Mouse (Mus musculus) liver, embryonic 12.5 days (tissue): ENCODE measurements around the gene Pcdh10. TPM values are rescaled to one million over a fixed set of nuclear protein-coding genes. Genes with fewer than 3 reads are reported as not detected.

ENCODE experiments used
- ATAC-seq: fragments of 200-750 bp; cut with Nextera tagmentation; 2 replicates; pipeline ENCODE4 v1.8.0; 2017; ENCODE audit warnings: moderate number of reproducible peaks, mild to moderate bottlenecking, moderate library complexity
- H3K27ac ChIP-seq: fragments of 300-500 bp; sonication (generic); 2 replicates; pipeline ENCODE4 v1.5.1; 2016; ENCODE audit warnings: mild to moderate bottlenecking
- H3K27me3 ChIP-seq: fragments of 300-500 bp; sonication (generic); replicated peaks from 2 replicates; pipeline ENCODE4 v1.6.1; 2016; ENCODE audit warnings: mild to moderate bottlenecking, moderate library complexity
- H3K36me3 ChIP-seq: fragments of 300-500 bp; sonication (generic); 2 replicates; pipeline ENCODE4 v1.6.1; 2016; ENCODE audit warnings: mild to moderate bottlenecking, moderate library complexity
- H3K4me1 ChIP-seq: fragments of 300-500 bp; sonication (generic); 2 replicates; pipeline ENCODE4 v1.6.1; 2016
- H3K4me2 ChIP-seq: fragments of 300-500 bp; sonication (generic); 2 replicates; pipeline ENCODE4 v1.6.1; 2016; ENCODE audit warnings: mild to moderate bottlenecking, moderate library complexity
- H3K4me3 ChIP-seq: fragments of 300-500 bp; sonication (generic); 2 replicates; pipeline ENCODE4 v1.5.1; 2016; ENCODE audit warnings: mild to moderate bottlenecking, moderate library complexity
- H3K9ac ChIP-seq: fragments of 300-500 bp; sonication (generic); 2 replicates; pipeline ENCODE4 v1.6.1; 2016; ENCODE audit warnings: mild to moderate bottlenecking, moderate library complexity
- H3K9me3 ChIP-seq: fragments of 300-500 bp; sonication (generic); replicated peaks from 2 replicates; pipeline ENCODE4 v1.6.1; 2016; ENCODE audit warnings: mild to moderate bottlenecking, moderate library complexity
- WGBS: fragments of 180-500 bp; shearing (Covaris S2); methylation state at CpG from one replicate; pipeline ENCODE4 v1.1.7; 2016; ENCODE audit not compliant: insufficient replicate concordance; 5-methylcytosine and 5-hydroxymethylcytosine counted together
- polyA plus RNA-seq: library from polyadenylated mRNA; unstranded; fragments of >200 nt; fragmentation: Nextera tagmentation; extraction: Ambion mirVana; gene quantifications from 2 replicates; pipeline ENCODE4 v1.2.1, GENCODE M21; 2016

The Pcdh10 gene
- polyA plus RNA-seq = 0.05 and 0.14 TPM in 2 replicates

GRCm38 (mm10) chr3:45378145-45378544 is at the start of gene Pcdh10:
Gene Pcdh10, plus strand, starts transcription at chr3:45378398.
- Histone ChIP-seq H3K9ac (no peak within 1 kb of the TSS), H3K36me3 (no peaks in the 10 kb centered on the region), H3K4me2 (peak within 1 kb of the TSS; percentile 66), H3K4me3 (peak within 1 kb of the TSS; percentile 35), H3K27me3 (peaks cover 83% of the 10 kb centered on the region), H3K4me1 (peaks cover 8% of the 10 kb centered on the region; the same call in 1 of the 2 replicates), H3K27ac (no peak within 1 kb of the TSS), H3K9me3 (no peaks in the 10 kb centered on the region)
- under 1% methylated on average over 26 of the region's 26 CpGs for WGBS
- peak; percentile 81 for ATAC-seq

GRCm38 (mm10) chr3:45355919-45356318 is 22.3 kb upstream of the Pcdh10 start:
- H3K27me3 ChIP-seq = no peaks in the 10 kb centered on the region
- 75% methylated on average over 1 of the region's 1 CpGs for WGBS
- H3K4me1 ChIP-seq = no peaks in the 10 kb centered on the region
- ATAC-seq = no peak
- no peaks in the 10 kb centered on the region for H3K36me3 ChIP-seq
- H3K4me2 ChIP-seq = no peak overlapping the region
- no peak overlapping the region for H3K27ac ChIP-seq
- H3K9ac ChIP-seq = no peak overlapping the region
- H3K4me3 ChIP-seq = no peak overlapping the region
- no peaks in the 10 kb centered on the region for H3K9me3 ChIP-seq

GRCm38 (mm10) chr3:45368952-45369351 is 9.2 kb upstream of the Pcdh10 start:
- Histone ChIP-seq H3K4me2 (no peak overlapping the region), H3K4me1 (no peaks in the 10 kb centered on the region), H3K27me3 (no peaks in the 10 kb centered on the region), H3K36me3 (no peaks in the 10 kb centered on the region), H3K9ac (no peak overlapping the region), H3K4me3 (no peak overlapping the region), H3K9me3 (no peaks in the 10 kb centered on the region), H3K27ac (no peak overlapping the region)
- WGBS = 34% methylated on average over 1 of the region's 1 CpGs
- no peak for ATAC-seq

GRCm38 (mm10) chr3:45375761-45376500 is 2.3 kb upstream of the Pcdh10 start:
- ATAC-seq = no peak
- WGBS = 1% methylated on average over 27 of the region's 27 CpGs
- peak overlapping the region; percentile 66 for H3K4me2 ChIP-seq
- no peak overlapping the region for H3K27ac ChIP-seq
- no peak overlapping the region for H3K9ac ChIP-seq
- peaks cover 67% of the 10 kb centered on the region for H3K27me3 ChIP-seq
- no peaks in the 10 kb centered on the region for H3K36me3 ChIP-seq
- peaks cover 6% of the 10 kb centered on the region; the same call in 1 of the 2 replicates for H3K4me1 ChIP-seq
- H3K4me3 ChIP-seq = peak overlapping the region; percentile 35
- H3K9me3 ChIP-seq = no peaks in the 10 kb centered on the region

- Histone ChIP-seq H3K27ac (no peak overlapping the region), H3K9ac (no peak overlapping the region), H3K4me1 (peaks cover 8% of the 10 kb centered on the region; the same call in 1 of the 2 replicates), H3K27me3 (peaks cover 75% of the 10 kb centered on the region), H3K4me2 (peak overlapping the region; percentile 66), H3K9me3 (no peaks in the 10 kb centered on the region), H3K4me3 (peak overlapping the region; percentile 35), H3K36me3 (no peaks in the 10 kb centered on the region)
- WGBS = 1% methylated on average over 59 of the region's 59 CpGs
- ATAC-seq = no peak
Observed at GRCm38 (mm10) chr3:45376501-45377390, 1.5 kb upstream of the Pcdh10 start.

GRCm38 (mm10) chr3:45377391-45377998 is 703 bp upstream of the Pcdh10 start:
- Histone ChIP-seq H3K4me2 (peak overlapping the region; percentile 66), H3K9ac (no peak overlapping the region), H3K9me3 (no peaks in the 10 kb centered on the region), H3K27me3 (peaks cover 80% of the 10 kb centered on the region), H3K27ac (no peak overlapping the region), H3K4me3 (peak overlapping the region; percentile 35), H3K4me1 (peaks cover 8% of the 10 kb centered on the region; the same call in 1 of the 2 replicates), H3K36me3 (no peaks in the 10 kb centered on the region)
- ATAC-seq = no peak
- under 1% methylated on average over 26 of the region's 26 CpGs for WGBS

- Histone ChIP-seq H3K4me3 (peak overlapping the region; percentile 3), H3K36me3 (no peaks in the 10 kb centered on the region), H3K4me2 (peak overlapping the region; percentile 66), H3K4me1 (peaks cover 8% of the 10 kb centered on the region; the same call in 1 of the 2 replicates), H3K27me3 (peaks cover 78% of the 10 kb centered on the region), H3K9me3 (no peaks in the 10 kb centered on the region), H3K27ac (no peak overlapping the region), H3K9ac (no peak overlapping the region)
- 5% methylated on average over 23 of the region's 29 CpGs for WGBS
- no peak for ATAC-seq
Observed at GRCm38 (mm10) chr3:45379541-45379971, 1.4 kb downstream of the Pcdh10 start.

GRCm38 (mm10) chr3:45379972-45380761 is 2.0 kb downstream of the Pcdh10 start:
- H3K36me3 ChIP-seq = no peaks in the 10 kb centered on the region
- ATAC-seq = no peak
- peaks cover 8% of the 10 kb centered on the region; the same call in 1 of the 2 replicates for H3K4me1 ChIP-seq
- 2% methylated on average over 55 of the region's 55 CpGs for WGBS
- no peak overlapping the region for H3K9ac ChIP-seq
- peaks cover 72% of the 10 kb centered on the region for H3K27me3 ChIP-seq
- no peak overlapping the region for H3K27ac ChIP-seq
- H3K4me3 ChIP-seq = peak overlapping the region; percentile 36
- H3K4me2 ChIP-seq = peak overlapping the region; percentile 66
- H3K9me3 ChIP-seq = no peaks in the 10 kb centered on the region

GRCm38 (mm10) chr3:45380811-45381761 is 2.9 kb downstream of the Pcdh10 start:
- Histone ChIP-seq H3K4me2 (peak overlapping the region; percentile 66), H3K4me1 (peaks cover 8% of the 10 kb centered on the region; the same call in 1 of the 2 replicates), H3K9ac (no peak overlapping the region), H3K9me3 (no peaks in the 10 kb centered on the region), H3K36me3 (no peaks in the 10 kb centered on the region), H3K27ac (no peak overlapping the region), H3K4me3 (peak overlapping the region; percentile 36), H3K27me3 (peaks cover 64% of the 10 kb centered on the region)
- WGBS = 2% methylated on average over 77 of the region's 82 CpGs
- no peak for ATAC-seq

GRCm38 (mm10) chr3:45382032-45382755 is 4.0 kb downstream of the Pcdh10 start:
- peaks cover 53% of the 10 kb centered on the region for H3K27me3 ChIP-seq
- WGBS = 25% methylated on average over 4 of the region's 4 CpGs
- H3K4me3 ChIP-seq = no peak overlapping the region

More at GRCm38 (mm10) chr3:45382032-45382755, 4.0 kb downstream of the Pcdh10 start:
- H3K36me3 ChIP-seq = no peaks in the 10 kb centered on the region
- H3K4me2 ChIP-seq = no peak overlapping the region
- H3K27ac ChIP-seq = no peak overlapping the region
- no peaks in the 10 kb centered on the region for H3K9me3 ChIP-seq
- no peak for ATAC-seq
- no peak overlapping the region for H3K9ac ChIP-seq
- peaks cover 8% of the 10 kb centered on the region; the same call in 1 of the 2 replicates for H3K4me1 ChIP-seq
